ENCODE assay signal across 12 mouse cellular contexts in the genomic region with DNA sequence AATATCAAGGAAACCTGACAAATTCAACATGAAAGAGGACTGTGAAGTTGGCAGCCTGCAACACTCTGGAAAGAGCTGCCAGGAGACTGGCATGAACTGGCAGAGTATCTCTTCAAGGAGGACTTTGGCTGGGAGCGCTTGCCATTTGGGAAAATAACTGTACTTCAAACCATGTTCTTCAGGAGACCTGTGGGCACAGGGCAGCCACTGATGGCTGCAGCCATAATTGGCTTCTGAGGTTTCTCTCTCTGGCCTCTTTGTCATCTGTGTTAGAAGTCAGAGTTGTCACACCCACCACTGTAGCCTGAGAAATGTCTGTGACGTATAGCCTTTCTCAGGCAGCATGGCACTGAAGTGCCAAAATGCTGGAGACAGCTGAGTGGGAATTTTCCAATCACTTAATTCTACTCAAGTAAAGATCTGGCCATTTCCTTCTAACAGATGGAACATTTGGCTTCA. TPM values are rescaled to one million over a fixed set of nuclear protein-coding genes. Genes with fewer than 3 reads are reported as not detected.
DNase-seq lines count a peak whose midpoint lies in the region; TF ChIP-seq lines count a peak whose summit lies in the region.
"Had no signal": no experiment of that assay in that cellular context is flagged by ENCODE, and none has a peak within 500 bp of the region (broad histone marks: within the 10 kb centered on the region; RNA-seq: fewer than 3 reads in every experiment).

No protein-coding gene starts in this region.

- no peak for TF ChIP-seq CTCF in gastrocnemius, adult 2 months (IDR thresholded peaks at IDR 0.05)
- no peak for TF ChIP-seq CTCF in layer of hippocampus, adult 2 months (conservative IDR thresholded peaks at IDR 0.05)
- TF ChIP-seq CTCF in brain, embryonic 14.5 days (IDR thresholded peaks at IDR 0.05; ENCODE audit: borderline replicate concordance, extremely low read depth, insufficient read depth, insufficient read length) = no peak

- no peak overlapping the region for H3K4me3 ChIP-seq in gastrocnemius, adult 2 months
- no peak overlapping the region for H3K4me3 ChIP-seq in layer of hippocampus, adult 2 months
- H3K4me3 ChIP-seq: embryonic facial prominence, embryonic 13.5 days; limb, embryonic 12.5 days had no signal

- no peak for DNase-seq in gastrocnemius, adult 2 months
- DNase-seq in gastrocnemius, postnatal 10 days = no peak
- DNase-seq in layer of hippocampus, adult 2 months (ENCODE audit: low spot score in 2 of 2) = peak in 1 of 2 experiments; percentile 59
- no peak for DNase-seq in layer of hippocampus, adult 9-10 months (ENCODE audit: low spot score)
- peak; percentile 80 for DNase-seq in brain, embryonic 14.5 days (ENCODE audit: low read depth)
- peak; percentile 24 to 48 for DNase-seq in layer of hippocampus, adult 8-10 months (ENCODE audit: low spot score in 2 of 2)
- no peak for DNase-seq in lung, postnatal 14 days
- DNase-seq in testis, postnatal 10 days (ENCODE audit: low spot score) = no peak
- DNase-seq: gastrocnemius, postnatal 14 days; thymus, postnatal 14 days had no signal

- TF ChIP-seq POLR2A in brain, embryonic 14.5 days (IDR thresholded peaks at IDR 0.05; ENCODE audit: borderline replicate concordance, extremely low read depth, insufficient read depth, insufficient read length, poor library complexity, severe bottlenecking) = no peak

- H3K27ac ChIP-seq in gastrocnemius, adult 2 months = peak overlapping the region; percentile 79
- peak overlapping the region; percentile 75 for H3K27ac ChIP-seq in layer of hippocampus, adult 2 months

- intact Hi-C loops in gastrocnemius, adult 2 months (cut with DNase I) = loop anchor here (5.0 kb wide), 1 partner anchor 46 kb away; the partner anchor contains the start of gene Plpp3

RNA-seq across cellular contexts. Expression of gene Plpp3, which starts 46.2 kb away (rescaled TPM):
- total RNA-seq in gastrocnemius, adult 2 months (2021) = 10 to 100 TPM; 45.8 to 69.1 TPM
- 10 to 100 TPM; 79.6 to 82.6 TPM for total RNA-seq in gastrocnemius, postnatal 10 days (2021)
- total RNA-seq in layer of hippocampus, adult 2 months (2021) = 100 to 1,000 TPM; 197 to 198 TPM
- 58.9 and 61.5 TPM in 2 replicates for polyA plus RNA-seq in brain, embryonic 14.5 days (2012; rRNA removed)
- total RNA-seq in layer of hippocampus, adult 8-10 months (2022) = 100 to 1,000 TPM; 212 to 254 (median 222) TPM

Comparison
In these comparisons a context has a peak if more than half of its experiments do, and no peak if none do; other contexts are left out.
1. DNase-seq: peak in brain, embryonic 14.5 days (single experiment) and layer of hippocampus, adult 8-10 months (2 of 2); none in gastrocnemius, adult 2 months (single experiment), gastrocnemius, postnatal 10 days (single experiment), layer of hippocampus, adult 9-10 months (single experiment), lung, postnatal 14 days (single experiment) and testis, postnatal 10 days (single experiment).